Comparison of ENCODE assay signal across 9 mouse cellular contexts in the genomic region with DNA sequence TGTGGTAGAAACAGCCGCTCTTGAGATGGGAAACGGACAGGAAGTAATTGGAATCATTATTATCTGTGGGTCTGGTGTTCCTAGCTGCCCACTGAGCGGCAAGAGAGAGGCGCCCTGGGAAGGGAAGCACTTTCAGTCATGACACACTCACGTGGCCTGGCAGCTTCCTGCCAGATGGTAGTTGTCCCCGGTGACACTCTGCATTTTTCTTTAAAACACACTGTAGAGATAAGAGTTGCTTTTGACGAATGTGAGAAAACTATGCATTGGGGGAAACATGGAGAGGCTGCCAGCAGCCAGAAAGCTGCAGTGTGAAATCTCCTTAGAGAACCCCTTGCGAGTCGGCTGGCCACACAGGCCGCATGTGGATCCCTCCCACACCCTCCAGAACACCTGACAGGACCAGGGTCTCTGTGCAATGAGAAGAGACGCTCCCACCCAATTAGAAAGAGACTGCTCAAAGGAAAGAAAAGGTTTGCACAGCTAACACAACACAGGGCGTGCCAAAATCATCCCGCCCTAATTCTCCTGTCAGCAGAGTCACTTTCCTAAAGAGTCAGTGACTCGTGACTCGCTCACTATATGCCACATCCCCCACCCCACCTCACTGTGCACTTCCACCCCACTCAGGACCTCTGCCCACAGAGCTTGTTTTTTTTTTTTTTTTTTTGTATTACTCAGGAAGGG.
DNase-seq lines count a peak whose midpoint lies in the region; ATAC-seq lines count a peak whose summit lies in the region.
"Had no signal": no experiment of that assay in that cellular context is flagged by ENCODE, and none has a peak within 500 bp of the region (broad histone marks: within the 10 kb centered on the region; RNA-seq: fewer than 3 reads in every experiment).

No protein-coding gene starts in this region.

- H3K36me3 ChIP-seq in heart, embryonic 13.5 days: no peaks in the 10 kb centered on the region
- H3K36me3 ChIP-seq: neural tube, embryonic 12.5 days had no signal

- peak overlapping the region; percentile 57 for H3K9ac ChIP-seq in heart, embryonic 13.5 days
- H3K9ac ChIP-seq: neural tube, embryonic 12.5 days had no signal

- intact Hi-C loops in left cerebral cortex, postnatal 36 days (cut with DNase I): no loop called here

- H3K27me3 ChIP-seq in heart, embryonic 13.5 days (replicated peaks): peaks cover 4% of the 10 kb centered on the region; the same call in 1 of the 2 replicates
- H3K27me3 ChIP-seq: neural tube, embryonic 12.5 days had no signal

- peak; percentile 75 for ATAC-seq in frontal cortex, adult (ENCODE audit: low TSS enrichment)
- peak; percentile 44; the same call in 1 of the 2 replicates for ATAC-seq in heart, embryonic 13.5 days (ENCODE audit: extremely low read depth, insufficient number of reproducible peaks, low FRiP score, low TSS enrichment)

- DNase-seq in frontal cortex, postnatal 14 days (ENCODE audit: low spot score in 2 of 2): no peak
- peak; percentile 63 for DNase-seq in CD4-positive helper T cell, adult 2 months (ENCODE audit: low read depth, low spot score)
- peak; percentile 8 to 26 for DNase-seq in left cerebral cortex, postnatal 36 days (ENCODE audit: low spot score in 2 of 2)
- DNase-seq in right cerebral cortex, postnatal 4 days: peak; percentile 19
- DNase-seq in cerebellum, adult 11 months: no peak
- DNase-seq in adrenal gland, adult 18-20 months (ENCODE audit: low spot score in 2 of 2): no peak

- peaks cover 32% of the 10 kb centered on the region for H3K4me1 ChIP-seq in heart, embryonic 13.5 days

- H3K4me3 ChIP-seq in heart, embryonic 13.5 days: no peak overlapping the region
- H3K4me3 ChIP-seq: neural tube, embryonic 12.5 days had no signal

- H3K4me2 ChIP-seq in heart, embryonic 13.5 days: peak overlapping the region; percentile 44
- H3K4me2 ChIP-seq: neural tube, embryonic 12.5 days had no signal

- H3K27ac ChIP-seq in heart, embryonic 13.5 days (replicated peaks): peak overlapping the region; percentile 75
- H3K27ac ChIP-seq: neural tube, embryonic 12.5 days had no signal

- WGBS in heart, embryonic 13.5 days: 25% methylated on average over 15 of the region's 15 CpGs

- H3K9me3 ChIP-seq in heart, embryonic 13.5 days: no peaks in the 10 kb centered on the region
- H3K9me3 ChIP-seq: neural tube, embryonic 12.5 days had no signal

Comparison
In these comparisons a context has a peak if more than half of its experiments do, and no peak if none do; other contexts are left out.
1. DNase-seq: peak in CD4-positive helper T cell, adult 2 months (single experiment), left cerebral cortex, postnatal 36 days (2 of 2) and right cerebral cortex, postnatal 4 days (single experiment); none in frontal cortex, postnatal 14 days (0 of 2), cerebellum, adult 11 months (single experiment) and adrenal gland, adult 18-20 months (0 of 2).